Mouse (Mus musculus): ENCODE data around the gene Tiam2. TPM values are rescaled to one million over a fixed set of nuclear protein-coding genes. Genes with fewer than 3 reads are reported as not detected.

The Tiam2 gene
- total RNA-seq, 2 experiments from 2014 or later = 1.1 to 1.3 TPM

GRCm38 (mm10) chr17:3433521-3434271 is 107.3 kb downstream of the Tiam2 start:
- ATAC-seq (replicated peaks; ENCODE audit: low FRiP score, low TSS enrichment, poor library complexity, severe bottlenecking) = no peak

GRCm38 (mm10) chr17:3435299-3435698 is 108.9 kb downstream of the Tiam2 start:
- peak; percentile 65 for ATAC-seq (replicated peaks; ENCODE audit: low FRiP score, low TSS enrichment, poor library complexity, severe bottlenecking)

GRCm38 (mm10) chr17:3436841-3437515 is 110.6 kb downstream of the Tiam2 start:
- ATAC-seq (replicated peaks; ENCODE audit: low FRiP score, low TSS enrichment, poor library complexity, severe bottlenecking) = no peak

GRCm38 (mm10) chr17:3442526-3443401 is 116.4 kb downstream of the Tiam2 start:
- no peak for ATAC-seq (replicated peaks; ENCODE audit: low FRiP score, low TSS enrichment, poor library complexity, severe bottlenecking)

GRCm38 (mm10) chr17:3446191-3446950 is 120.0 kb downstream of the Tiam2 start:
- peak; percentile 49 for ATAC-seq (replicated peaks; ENCODE audit: low FRiP score, low TSS enrichment, poor library complexity, severe bottlenecking)

GRCm38 (mm10) chr17:3448725-3449124 is 122.4 kb downstream of the Tiam2 start:
- 0 out of 2 replicates have a peak, but pooled peaks have one; percentile 52 for ATAC-seq (replicated peaks; ENCODE audit: low FRiP score, low TSS enrichment, poor library complexity, severe bottlenecking)

- peak; percentile 82 for ATAC-seq (replicated peaks; ENCODE audit: low FRiP score, low TSS enrichment, poor library complexity, severe bottlenecking)
These were observed 124.7 kb downstream of the Tiam2 start for GRCm38 (mm10) chr17:3451077-3451476.

GRCm38 (mm10) chr17:3452571-3453311 is 126.4 kb downstream of the Tiam2 start:
- no peak for ATAC-seq (replicated peaks; ENCODE audit: low FRiP score, low TSS enrichment, poor library complexity, severe bottlenecking)

- ATAC-seq (replicated peaks; ENCODE audit: low FRiP score, low TSS enrichment, poor library complexity, severe bottlenecking) = no peak
These were observed 127.6 kb downstream of the Tiam2 start for GRCm38 (mm10) chr17:3453946-3454345.

- no peak for ATAC-seq (replicated peaks; ENCODE audit: low FRiP score, low TSS enrichment, poor library complexity, severe bottlenecking)
These were observed 128.5 kb downstream of the Tiam2 start for GRCm38 (mm10) chr17:3454850-3455249.

GRCm38 (mm10) chr17:3457914-3458681 is 131.7 kb downstream of the Tiam2 start:
- ATAC-seq (replicated peaks; ENCODE audit: low FRiP score, low TSS enrichment, poor library complexity, severe bottlenecking) = no peak

GRCm38 (mm10) chr17:3465861-3466260 is 139.5 kb downstream of the Tiam2 start:
- ATAC-seq (replicated peaks; ENCODE audit: low FRiP score, low TSS enrichment, poor library complexity, severe bottlenecking) = no peak

- no peak for ATAC-seq (replicated peaks; ENCODE audit: low FRiP score, low TSS enrichment, poor library complexity, severe bottlenecking)
These were observed 140.3 kb downstream of the Tiam2 start for GRCm38 (mm10) chr17:3466681-3467080.

GRCm38 (mm10) chr17:3467636-3468324 is 141.4 kb downstream of the Tiam2 start:
- ATAC-seq (replicated peaks; ENCODE audit: low FRiP score, low TSS enrichment, poor library complexity, severe bottlenecking) = no peak

GRCm38 (mm10) chr17:3472018-3472417 is 145.6 kb downstream of the Tiam2 start:
- ATAC-seq (replicated peaks; ENCODE audit: low FRiP score, low TSS enrichment, poor library complexity, severe bottlenecking) = no peak

- no peak for ATAC-seq (replicated peaks; ENCODE audit: low FRiP score, low TSS enrichment, poor library complexity, severe bottlenecking)
These were observed 150.2 kb downstream of the Tiam2 start for GRCm38 (mm10) chr17:3476546-3476945.

Measured in megakaryocyte-erythroid progenitor cell, adult 5-6 weeks (primary cell).